Mouse (Mus musculus) heart, embryonic 14.5 days (tissue): ENCODE data around the gene Nod2. TPM values are rescaled to one million over a fixed set of nuclear protein-coding genes. Genes with fewer than 3 reads are reported as not detected.

ENCODE experiments used
- ATAC-seq: fragments of 200-750 bp; cut with Nextera tagmentation; 2 replicates; pipeline ENCODE4 v1.8.0; 2017; ENCODE audit warnings: low read depth, moderate TSS enrichment; ENCODE audit not compliant: insufficient number of reproducible peaks, insufficient read depth, low FRiP score
- H3K27ac ChIP-seq, 2 experiments: fragments of 200-500 bp in 1 of 2; fragments of 300-500 bp in 1 of 2; sonication (generic) in 1 of 2; replicated peaks in 1 of 2; 2 replicates each; pipeline ENCODE4 v1.5.1; 2012 to 2014; ENCODE audit warnings: low read depth in 2 of 2, low read length in 2 of 2, control low read depth in 1 of 2, mild to moderate bottlenecking in 1 of 2, mixed read lengths in 1 of 2; ENCODE audit not compliant: control insufficient read depth in 1 of 2, insufficient read depth in 1 of 2
- H3K27me3 ChIP-seq: fragments of 300-500 bp; sonication (generic); 2 replicates; pipeline ENCODE4 v1.6.1; 2014; ENCODE audit warnings: mild to moderate bottlenecking, low read length, control low read depth; ENCODE audit not compliant: control insufficient read depth, insufficient read depth
- H3K36me3 ChIP-seq: fragments of 300-500 bp; sonication (generic); 2 replicates; pipeline ENCODE4 v1.6.1; 2014; ENCODE audit warnings: mild to moderate bottlenecking, control low read depth, low read length, mixed read lengths; ENCODE audit not compliant: control insufficient read depth, insufficient read depth
- H3K4me1 ChIP-seq, 2 experiments: fragments of 200-500 bp in 1 of 2; fragments of 300-500 bp in 1 of 2; sonication (generic) in 1 of 2; 2 replicates each; pipeline ENCODE4 v1.6.1; 2012 to 2014; ENCODE audit warnings: low read length in 2 of 2, control low read depth in 1 of 2, mixed read lengths in 1 of 2; ENCODE audit not compliant: control insufficient read depth in 2 of 2, insufficient read depth in 2 of 2
- H3K4me2 ChIP-seq: fragments of 300-500 bp; sonication (generic); 2 replicates; pipeline ENCODE4 v1.6.1; 2014; ENCODE audit warnings: mild to moderate bottlenecking, low read length
- H3K4me3 ChIP-seq, 2 experiments: fragments of 200-500 bp in 1 of 2; fragments of 300-500 bp in 1 of 2; sonication (generic) in 1 of 2; 2 replicates each; pipeline ENCODE4 v1.5.1; 2012 to 2014; ENCODE audit warnings: low read length in 2 of 2, mild to moderate bottlenecking in 2 of 2, control low read depth in 1 of 2, low read depth in 1 of 2, moderate library complexity in 1 of 2; ENCODE audit not compliant: control insufficient read depth in 1 of 2, insufficient read depth in 1 of 2
- H3K9ac ChIP-seq: fragments of 300-500 bp; sonication (generic); 2 replicates; pipeline ENCODE4 v1.6.1; 2014; ENCODE audit warnings: mild to moderate bottlenecking, low read length
- H3K9me3 ChIP-seq: fragments of 300-500 bp; sonication (generic); 2 replicates; pipeline ENCODE4 v1.6.1; 2016; ENCODE audit warnings: low read length, control low read depth; ENCODE audit not compliant: control insufficient read depth
- WGBS: fragments of 180-500 bp; shearing (Covaris S2); extraction: QIAGEN DNeasy Blood & Tissue Kit; methylation state at CpG from one replicate; pipeline ENCODE4 v1.1.7; 2014; 5-methylcytosine and 5-hydroxymethylcytosine counted together
- polyA plus RNA-seq: library from polyadenylated mRNA; unstranded; fragments of >200 nt; fragmentation: Nextera tagmentation; extraction: Ambion mirVana; gene quantifications from 2 replicates; pipeline ENCODE4 v1.2.1, GENCODE M21; 2014

The Nod2 gene
- polyA plus RNA-seq, 1 experiment from 2014 or later: not detected

- WGBS: 40% methylated on average over 2 of the region's 2 CpGs
- Histone ChIP-seq H3K36me3 (no peaks in the 10 kb centered on the region), H3K4me3 (peak overlapping the region; percentile 64 to 95; a peak in 3 of 4 replicates), H3K27me3 (no peaks in the 10 kb centered on the region), H3K4me2 (peak overlapping the region; percentile 66), H3K4me1 (peaks cover 4 to 6% of the 10 kb centered on the region in 2 experiments; a peak in 3 of 4 replicates), H3K27ac (no peak overlapping the region), H3K9me3 (no peaks in the 10 kb centered on the region), H3K9ac (peak overlapping the region; percentile 82; the same call in 1 of the 2 replicates)
- ATAC-seq: no peak
Observed at GRCm38 (mm10) chr8:88698048-88698447, 50.9 kb downstream of the Nod2 start.

DNA sequence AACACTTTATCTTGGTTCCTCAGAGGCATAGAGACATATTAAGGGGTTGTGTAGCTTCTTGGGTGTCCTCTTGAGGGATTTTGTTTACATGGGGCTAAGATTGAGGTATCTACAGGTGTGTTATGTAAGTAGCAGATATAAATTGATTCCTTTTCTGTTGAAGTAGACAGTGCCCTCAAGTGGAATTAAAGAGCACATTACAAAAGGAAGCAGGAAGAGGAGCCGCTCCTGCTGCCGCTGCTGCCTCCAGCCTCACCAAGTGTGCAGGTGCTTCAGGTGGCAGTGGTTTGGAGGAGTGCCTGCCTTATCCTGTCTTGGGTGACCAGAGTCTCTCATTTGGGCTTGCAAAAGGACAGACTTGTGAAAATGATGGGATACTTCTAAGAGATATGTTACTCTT, 54.5 kb downstream of the Nod2 start:
- H3K4me2 ChIP-seq: no peak overlapping the region
- H3K9me3 ChIP-seq: no peaks in the 10 kb centered on the region
- H3K9ac ChIP-seq: no peak overlapping the region
- H3K36me3 ChIP-seq: no peaks in the 10 kb centered on the region
- H3K27me3 ChIP-seq: no peaks in the 10 kb centered on the region
- ATAC-seq: no peak
- no peak overlapping the region for H3K4me3 ChIP-seq
- peaks cover 4 to 6% of the 10 kb centered on the region in 2 experiments; a peak in 3 of 4 replicates for H3K4me1 ChIP-seq
- H3K27ac ChIP-seq: no peak overlapping the region
- 33% methylated on average over 2 of the region's 2 CpGs for WGBS

GRCm38 (mm10) chr8:88702816-88703215, 55.7 kb downstream of the Nod2 start:
- 85% methylated on average over 3 of the region's 3 CpGs for WGBS

DNA sequence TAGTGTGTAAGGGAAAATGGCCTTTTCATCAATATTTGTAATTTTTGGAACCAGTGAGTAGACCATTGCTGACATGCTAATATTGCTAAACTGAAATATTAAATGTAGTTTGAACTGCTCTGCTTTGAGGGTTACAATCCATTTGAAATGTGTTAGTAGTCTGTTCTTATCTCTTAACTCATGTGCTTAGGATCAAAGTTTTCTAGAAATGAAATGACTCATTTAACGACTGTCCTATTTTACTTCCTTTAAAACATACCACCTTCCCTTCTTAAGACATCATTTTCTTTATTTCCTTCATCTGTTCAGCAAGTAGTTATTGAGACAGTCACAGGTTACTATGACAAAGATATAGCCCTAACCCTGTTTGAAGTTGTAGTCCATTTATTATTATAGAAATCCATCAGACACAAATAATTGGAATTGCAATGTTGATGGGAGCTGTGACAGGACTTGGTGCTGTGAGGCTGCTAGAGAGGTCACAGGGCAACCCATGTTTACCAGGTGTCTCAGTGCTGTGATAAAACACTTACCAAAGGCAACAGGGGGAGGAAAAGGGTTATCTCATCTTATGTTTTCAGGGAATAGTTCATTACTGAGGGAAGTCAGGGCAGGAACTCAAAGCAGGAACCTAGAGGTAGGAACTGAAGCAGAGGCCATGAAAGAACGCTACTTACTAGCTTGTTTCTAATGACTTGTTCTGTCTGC, 76.3 kb downstream of the Nod2 start:
- no peak overlapping the region for H3K9ac ChIP-seq

More at GRCm38 (mm10) chr8:88702816-88703215, 55.7 kb downstream of the Nod2 start:
- Histone ChIP-seq H3K9ac (no peak overlapping the region), H3K27ac (no peak overlapping the region), H3K4me1 (peaks cover 2% of the 10 kb centered on the region in 2 experiments; a peak in 3 of 4 replicates), H3K4me2 (no peak overlapping the region), H3K27me3 (no peaks in the 10 kb centered on the region), H3K9me3 (no peaks in the 10 kb centered on the region), H3K4me3 (no peak overlapping the region), H3K36me3 (peaks cover 7% of the 10 kb centered on the region; the same call in 1 of the 2 replicates)
- ATAC-seq: no peak

More for the DNA sequence above, 76.3 kb downstream of the Nod2 start:
- no peaks in the 10 kb centered on the region for H3K27me3 ChIP-seq
- 88% methylated on average over 2 of the region's 2 CpGs for WGBS
- H3K4me1 ChIP-seq: peaks cover 0 to 3% of the 10 kb centered on the region in 2 experiments; a peak in 2 of 4 replicates
- ATAC-seq: no peak
- H3K27ac ChIP-seq: no peak overlapping the region
- peaks cover 31% of the 10 kb centered on the region for H3K36me3 ChIP-seq
- no peaks in the 10 kb centered on the region for H3K9me3 ChIP-seq
- H3K4me3 ChIP-seq: no peak overlapping the region
- H3K4me2 ChIP-seq: no peak overlapping the region

Other genes starting within 250 kb of the Nod2 start
- 13.8 and 15.1 TPM in 2 replicates for gene Nkd1, start 126.0 kb upstream of the Nod2 start, polyA plus RNA-seq
- 1.7 and 2.0 TPM in 2 replicates for gene Snx20, start 11.2 kb upstream of the Nod2 start, polyA plus RNA-seq
- 13.7 and 13.9 TPM in 2 replicates for gene Cyld, start 49.7 kb downstream of the Nod2 start, polyA plus RNA-seq